Mouse (Mus musculus) kidney, adult 11 months (tissue): ENCODE data around the gene Zbtb39.
A peak's percentile ranks its signal among the peaks of the same experiment; 100 is the strongest.

Experiments used
- DNase-seq: peaks from one replicate; pipeline ENCODE4 v3.0.0; 2022

The Zbtb39 gene

GRCm38 (mm10) chr10:127738151-127738882 is 1.0 kb upstream of the Zbtb39 start:
- peak; percentile 66 for DNase-seq

GRCm38 (mm10) chr10:127739661-127740161 is 373 bp downstream of the Zbtb39 start:
- peak; percentile 40 for DNase-seq

- DNase-seq: peak; percentile 58
Observed at GRCm38 (mm10) chr10:127744661-127745060, 5.3 kb downstream of the Zbtb39 start.

- DNase-seq: no peak
Observed at GRCm38 (mm10) chr10:127745886-127746285, 6.5 kb downstream of the Zbtb39 start.

GRCm38 (mm10) chr10:127747254-127747653 is 7.9 kb downstream of the Zbtb39 start:
- DNase-seq: peak; percentile 65

GRCm38 (mm10) chr10:127748847-127749612 is 9.7 kb downstream of the Zbtb39 start:
- DNase-seq: peak; percentile 83

GRCm38 (mm10) chr10:127750136-127750777 is 10.9 kb downstream of the Zbtb39 start:
- DNase-seq: no peak

GRCm38 (mm10) chr10:127751548-127751947 is 12.2 kb downstream of the Zbtb39 start, which contains the start of gene Gpr182:
Gene Gpr182, minus strand, starts transcription at chr10:127751732.
- DNase-seq: peak; percentile 49

- peak; percentile 29 for DNase-seq
Observed at GRCm38 (mm10) chr10:127754566-127755166, 15.3 kb downstream of the Zbtb39 start.

GRCm38 (mm10) chr10:127755246-127755645 is 15.9 kb downstream of the Zbtb39 start:
- DNase-seq: peak; percentile 7

GRCm38 (mm10) chr10:127755770-127756468 is 16.6 kb downstream of the Zbtb39 start:
- peak; percentile 8 for DNase-seq

- DNase-seq: peak; percentile 0
Observed at GRCm38 (mm10) chr10:127759181-127760110, 20.1 kb downstream of the Zbtb39 start, which contains the start of the genes Rdh1 and Rdh16f1. Gene Rdh1, plus strand, starts transcription at chr10:127759721. Gene Rdh16f1, plus strand, starts transcription at chr10:127759787.

- peak; percentile 2 for DNase-seq
Observed at GRCm38 (mm10) chr10:127762926-127763325, 23.6 kb downstream of the Zbtb39 start.

- peak; percentile 87 for DNase-seq
Observed at GRCm38 (mm10) chr10:127763914-127764680, 24.8 kb downstream of the Zbtb39 start.

GRCm38 (mm10) chr10:127766564-127766963 is 27.2 kb downstream of the Zbtb39 start:
- peak; percentile 1 for DNase-seq

- DNase-seq: peak; percentile 3
Observed at GRCm38 (mm10) chr10:127776011-127776410, 36.7 kb downstream of the Zbtb39 start, which contains the start of gene Rdh9. Gene Rdh9, plus strand, starts transcription at chr10:127776386.

- DNase-seq: peak; percentile 1
Observed at GRCm38 (mm10) chr10:127782321-127782720, 43.0 kb downstream of the Zbtb39 start.

- peak; percentile 2 for DNase-seq
Observed at GRCm38 (mm10) chr10:127785411-127785810, 46.1 kb downstream of the Zbtb39 start.
